Mouse (Mus musculus) CH12.LX (cell line): Measurements from ENCODE around the gene Cracr2a.

Experiments
- CTCF ChIP-seq, 2 experiments: IDR thresholded peaks in 1 of 2; conservative IDR thresholded peaks in 1 of 2; 2 replicates each; pipeline ENCODE4 v1.5.1; 2011 to 2012; ENCODE audit warnings: low read depth in 2 of 2, low read length in 2 of 2, improper control_type of control experiment in 1 of 2, inconsistent platforms in 1 of 2, mild to moderate bottlenecking in 1 of 2, moderate library complexity in 1 of 2
- EP300 ChIP-seq: IDR thresholded peaks from 2 replicates; pipeline ENCODE4 v1.6.1; 2011; ENCODE audit warnings: low read length, improper control_type of control experiment
- GABPA ChIP-seq: IDR thresholded peaks from 2 replicates; pipeline ENCODE4 v1.6.1; 2012; ENCODE audit warnings: low read depth, low read length, improper control_type of control experiment, inconsistent platforms; ENCODE audit not compliant: insufficient replicate concordance
- KAT2A ChIP-seq: IDR thresholded peaks from 2 replicates; pipeline ENCODE4 v1.6.1; 2012; ENCODE audit warnings: low read length, improper control_type of control experiment, inconsistent platforms; ENCODE audit not compliant: insufficient replicate concordance
- MXI1 ChIP-seq: IDR thresholded peaks from 2 replicates; pipeline ENCODE4 v1.6.1; 2011; ENCODE audit warnings: mild to moderate bottlenecking, low read depth, low read length, improper control_type of control experiment
- MYC ChIP-seq: IDR thresholded peaks from 2 replicates; pipeline ENCODE4 v1.6.1; 2011; ENCODE audit warnings: low read depth, mild to moderate bottlenecking, improper control_type of control experiment, low read length
- POLR2A ChIP-seq: IDR thresholded peaks from 2 replicates; pipeline ENCODE4 v1.6.1; 2011; ENCODE audit warnings: low read depth, mild to moderate bottlenecking, improper control_type of control experiment, low read length
- POLR2AphosphoS2 ChIP-seq: IDR thresholded peaks from 2 replicates; pipeline ENCODE4 v1.6.1; 2011; ENCODE audit warnings: low read depth, low read length, improper control_type of control experiment
- USF1 ChIP-seq: IDR thresholded peaks from 2 replicates; pipeline ENCODE4 v1.6.1; 2014; ENCODE audit warnings: low read depth, mild to moderate bottlenecking, inconsistent platforms, low read length, improper control_type of control experiment
- USF2 ChIP-seq: conservative IDR thresholded peaks from 2 replicates; pipeline ENCODE4 v1.6.1; 2011; ENCODE audit warnings: low read depth, low read length, improper control_type of control experiment
- ZKSCAN1 ChIP-seq: IDR thresholded peaks from 2 replicates; pipeline ENCODE4 v1.6.1; 2012; ENCODE audit warnings: low read depth, inconsistent platforms, low read length, improper control_type of control experiment, borderline replicate concordance

- TF ChIP-seq USF2 (no peak), USF1 (no peak), KAT2A (no peak), ZKSCAN1 (no peak), MXI1 (no peak), POLR2A (no peak), EP300 (no peak), POLR2AphosphoS2 (no peak), MYC (no peak), CTCF (conservative IDR thresholded peaks at IDR 0.05 in 1 of 2, IDR thresholded peaks at IDR 0.05 in 1 of 2; ENCODE audit: low read depth in 2 of 2, low read length in 2 of 2) (no peak), GABPA (no peak)
These were observed 108.2 kb downstream of the Cracr2a start for GRCm38 (mm10) chr6:127669313-127669712.
